Mouse (Mus musculus) kidney, postnatal 14 days (tissue): ENCODE data around the gene Ipo9.

Experiments
- DNase-seq: peaks from one replicate; pipeline ENCODE4 v3.0.0; 2022; ENCODE audit warnings: mixed read lengths

The Ipo9 gene

DNA sequence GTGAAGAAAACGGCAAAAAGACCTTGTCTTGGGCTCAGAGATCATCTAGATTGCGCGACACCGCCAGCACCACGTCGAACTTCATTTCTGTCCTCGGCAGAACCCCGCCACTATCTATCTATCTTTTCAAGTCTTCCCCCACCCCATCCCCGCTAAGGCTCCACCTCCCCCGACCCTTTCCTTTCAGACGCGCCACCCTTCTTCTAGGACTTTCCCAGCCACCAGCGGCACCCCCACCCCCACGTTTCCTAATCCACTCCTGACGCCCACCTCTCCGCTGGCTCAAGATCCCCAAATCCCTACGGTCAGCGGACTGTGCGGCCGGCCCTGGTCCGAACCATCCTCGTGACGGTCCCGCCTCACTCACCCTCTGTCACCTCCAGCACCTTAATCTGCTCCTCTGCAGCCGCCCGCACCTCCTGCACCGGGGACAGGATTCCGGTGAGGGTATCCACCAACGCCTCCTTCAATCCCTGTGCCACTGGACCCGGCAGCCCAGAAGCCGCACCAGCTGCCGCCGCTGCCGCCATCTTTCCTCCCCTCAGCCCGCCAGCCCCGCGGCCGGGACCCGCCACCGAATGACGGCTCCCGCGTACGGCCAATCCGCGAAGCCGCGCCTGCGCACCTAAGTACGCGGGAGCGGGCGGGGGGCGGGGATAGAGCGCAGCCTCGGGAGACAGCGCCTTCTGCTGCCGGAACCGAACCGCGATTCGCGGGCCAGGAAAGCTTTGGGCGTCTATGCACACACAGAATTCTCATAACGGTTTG is at the start of gene Ipo9:
Gene Ipo9, minus strand, starts transcription at position 599 of the 768 bp plus-strand sequence.
- DNase-seq: peak; percentile 96

DNA sequence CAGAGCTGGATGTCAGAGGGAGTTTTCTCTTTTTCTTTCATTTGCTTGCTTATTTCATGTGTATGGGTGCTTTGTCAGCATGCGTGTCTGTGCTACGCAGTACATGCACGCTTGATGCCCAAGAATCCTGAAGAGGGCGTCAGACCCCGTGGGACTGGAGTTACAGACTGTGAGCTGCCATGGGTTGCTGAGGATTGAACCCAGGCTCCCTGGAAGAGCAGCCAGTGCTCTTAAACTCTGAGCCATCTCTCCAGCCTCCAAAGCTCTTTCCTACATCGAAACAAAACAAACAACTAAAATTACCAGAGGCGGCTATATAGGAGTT is 45.2 kb upstream of the Ipo9 start:
- DNase-seq: no peak

DNA sequence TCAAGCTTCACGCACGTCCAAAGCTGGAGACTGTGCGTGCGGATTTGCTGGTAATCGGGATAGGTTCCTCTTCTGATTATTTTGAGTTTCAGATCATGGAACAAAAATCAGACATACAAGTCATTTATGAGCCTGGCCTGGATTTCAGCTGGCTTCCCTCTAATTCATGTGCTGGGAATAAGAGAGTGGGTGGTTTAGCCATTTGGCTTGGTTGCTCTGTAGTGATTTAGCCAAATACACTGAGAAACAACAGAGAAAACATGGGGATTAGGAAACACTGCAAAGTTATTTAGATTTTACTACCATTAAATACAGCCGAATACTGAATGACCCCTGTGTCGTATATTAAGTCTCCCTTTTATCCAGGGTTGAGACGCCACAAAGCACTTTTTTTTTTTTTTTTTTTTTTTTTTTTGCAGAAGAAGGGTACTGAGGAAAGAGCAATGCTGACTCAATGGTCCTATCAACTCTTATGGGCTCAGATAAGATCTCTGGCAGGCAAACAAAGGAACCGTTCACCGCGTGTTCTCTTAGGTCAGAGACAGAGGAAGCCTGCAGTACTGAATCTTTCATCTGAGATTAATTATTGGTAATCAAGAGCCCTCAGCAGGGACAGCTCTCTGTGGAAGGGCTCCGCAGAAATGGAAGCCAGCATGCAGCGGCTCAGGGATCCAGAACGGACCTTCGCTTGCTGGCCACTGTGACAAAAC is 44.7 kb upstream of the Ipo9 start:
- peak; percentile 32 for DNase-seq

DNA sequence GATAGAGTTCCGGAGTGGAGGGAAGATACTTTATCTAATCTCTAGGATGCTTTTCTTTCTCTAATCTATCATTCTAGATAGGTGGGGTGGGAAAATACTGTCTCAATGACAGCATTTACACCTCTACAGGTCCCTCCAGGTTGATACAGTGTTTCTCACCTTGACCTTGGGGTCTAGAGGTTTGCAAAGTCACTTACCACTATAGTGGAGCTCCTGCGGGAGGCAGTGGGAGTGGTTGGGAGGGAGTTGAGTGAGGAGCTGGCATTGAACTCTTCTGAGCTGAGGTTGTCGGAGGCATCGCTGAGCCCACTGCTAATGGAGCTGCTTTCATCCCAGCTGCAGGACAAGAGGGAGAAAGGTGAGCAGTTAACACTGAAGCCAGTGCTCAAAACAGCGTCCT is 42.2 kb upstream of the Ipo9 start:
- no peak for DNase-seq

DNA sequence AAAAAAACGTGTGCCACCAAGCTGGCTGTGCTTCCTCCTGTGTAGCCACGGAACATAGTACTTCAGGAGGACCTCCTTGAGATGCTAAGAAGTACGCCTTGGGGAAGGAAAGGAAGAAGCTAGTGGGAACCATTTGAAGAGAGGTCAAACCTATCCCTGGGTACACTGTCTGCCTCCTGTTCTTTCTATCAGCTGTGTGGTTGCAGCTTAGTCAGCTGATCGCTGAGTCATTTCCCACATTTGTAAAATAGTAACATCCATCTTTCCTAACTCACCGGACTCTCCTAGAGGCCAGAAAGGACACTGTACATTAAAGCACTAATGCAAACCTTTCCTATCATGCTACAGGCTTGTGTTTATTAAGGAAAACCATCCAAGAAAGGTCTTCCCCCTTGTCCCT is 41.4 kb upstream of the Ipo9 start:
- DNase-seq: no peak

- DNase-seq: no peak
Measured at GRCm38 (mm10) chr1:135470546-135470945, 40.2 kb upstream of the Ipo9 start.

DNA sequence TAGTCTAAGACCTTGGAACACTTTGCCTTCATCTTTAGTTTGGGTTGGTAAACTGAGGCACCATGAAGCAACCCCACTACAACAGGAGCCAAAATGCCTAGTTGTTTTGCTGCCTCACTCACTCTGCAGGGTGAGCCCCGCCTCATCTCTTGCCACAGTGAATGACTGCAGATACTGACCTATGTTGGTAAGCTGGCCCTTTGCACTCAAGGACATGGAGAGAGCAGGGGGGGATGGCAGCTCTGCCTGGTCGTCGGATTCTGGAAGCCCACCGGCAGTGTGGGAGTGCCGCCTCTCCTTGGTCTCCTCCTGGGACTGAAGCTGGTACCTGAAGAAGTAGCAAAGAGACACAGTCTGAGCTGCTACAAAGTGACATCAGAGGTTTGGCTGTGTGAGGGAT is 37.2 kb upstream of the Ipo9 start:
- DNase-seq: no peak

DNA sequence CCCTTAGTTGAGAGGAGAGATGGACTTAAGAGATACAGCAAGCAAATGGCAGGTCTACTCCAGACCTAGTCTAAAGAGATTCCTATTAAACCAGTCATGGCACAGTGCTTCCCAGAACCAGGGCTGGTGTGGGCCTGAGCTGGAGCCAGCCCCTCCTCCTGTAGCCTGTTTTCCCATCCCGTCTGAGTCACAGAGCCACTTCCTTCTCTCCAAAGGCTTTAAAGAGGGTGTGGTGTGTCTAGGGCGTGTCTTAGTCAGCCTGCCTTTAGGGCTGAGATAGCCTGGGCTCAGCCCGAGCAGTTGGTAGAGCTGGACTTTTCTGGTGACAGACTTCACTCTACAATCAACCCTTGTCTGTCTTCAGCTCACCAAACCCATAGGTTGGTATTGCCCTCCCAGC is 36.6 kb upstream of the Ipo9 start:
- no peak for DNase-seq

GRCm38 (mm10) chr1:135465734-135466133 is 35.4 kb upstream of the Ipo9 start:
- DNase-seq: no peak

DNA sequence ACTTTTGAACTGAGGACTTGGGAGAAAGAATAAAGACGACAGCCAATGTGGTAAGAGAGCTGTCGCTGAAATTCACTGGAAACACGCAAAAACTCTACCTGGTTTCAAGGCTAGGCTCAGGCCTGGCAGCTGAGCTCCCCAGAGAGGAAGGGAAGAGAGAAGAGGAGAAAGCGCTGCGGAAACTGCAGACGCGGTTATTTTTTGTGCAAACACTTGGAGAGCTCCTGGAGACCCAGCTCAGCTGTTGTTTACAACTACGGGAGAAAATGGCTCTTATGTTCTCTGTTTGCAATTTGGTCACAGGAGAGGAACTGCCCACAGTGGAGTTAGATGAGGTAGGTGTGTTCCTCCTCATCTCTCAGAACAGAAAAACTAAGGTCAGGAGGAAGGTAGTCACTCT is 32.4 kb upstream of the Ipo9 start:
- no peak for DNase-seq

- peak; percentile 68 for DNase-seq
Measured at GRCm38 (mm10) chr1:135462304-135462703, 32.0 kb upstream of the Ipo9 start.

DNA sequence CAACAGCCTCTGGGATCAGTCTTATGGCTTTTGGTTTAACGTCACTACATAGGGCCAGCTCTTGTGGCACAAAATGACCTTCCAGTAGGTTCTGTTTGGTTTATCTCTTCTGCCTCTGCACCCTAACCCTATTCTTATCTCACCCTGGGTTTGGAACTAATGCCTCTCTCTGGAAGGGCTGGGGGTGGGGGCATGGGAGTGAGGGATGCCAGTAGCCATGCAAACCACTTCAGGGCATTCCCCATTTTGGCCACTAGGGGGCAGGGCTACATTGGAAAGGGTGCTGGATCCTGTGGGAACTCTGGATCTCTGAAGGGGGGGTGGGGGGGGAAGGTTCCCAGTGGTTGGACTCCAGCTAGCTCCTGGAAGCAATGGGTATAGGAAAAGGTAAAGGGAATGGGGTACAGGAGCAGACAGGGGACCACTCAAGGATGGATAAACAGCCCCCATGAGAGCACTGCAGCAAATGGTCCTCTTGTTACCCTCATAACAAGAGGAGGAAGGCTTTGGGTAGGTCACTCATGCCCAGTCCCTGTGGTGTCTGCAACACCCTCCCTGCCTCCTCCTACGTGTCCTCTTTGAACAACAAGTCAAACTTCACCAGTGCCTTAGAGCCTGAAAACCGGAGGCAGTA is 30.9 kb upstream of the Ipo9 start:
- peak; percentile 73 for DNase-seq

DNA sequence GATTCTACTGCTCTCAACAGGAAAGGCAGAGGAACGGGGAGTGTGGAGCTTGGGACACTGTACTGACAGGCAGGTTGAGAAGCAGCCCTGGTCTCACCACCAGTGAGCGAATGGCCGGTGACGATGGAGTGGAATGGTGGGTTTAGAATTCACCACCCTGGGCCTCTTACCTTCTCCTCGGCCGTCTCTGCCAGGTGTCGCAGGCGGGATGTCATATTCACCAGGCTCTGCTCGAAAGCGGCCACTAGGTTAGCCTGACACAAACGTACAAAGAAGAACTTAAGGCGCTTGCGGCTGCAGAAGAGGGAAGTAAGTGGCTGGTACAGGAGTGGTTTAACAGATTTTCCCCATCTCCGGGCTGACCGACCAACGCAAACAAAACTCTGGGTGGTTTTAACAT is 30.2 kb upstream of the Ipo9 start:
- no peak for DNase-seq

GRCm38 (mm10) chr1:135457860-135458259 is 27.6 kb upstream of the Ipo9 start:
- DNase-seq: no peak

DNA sequence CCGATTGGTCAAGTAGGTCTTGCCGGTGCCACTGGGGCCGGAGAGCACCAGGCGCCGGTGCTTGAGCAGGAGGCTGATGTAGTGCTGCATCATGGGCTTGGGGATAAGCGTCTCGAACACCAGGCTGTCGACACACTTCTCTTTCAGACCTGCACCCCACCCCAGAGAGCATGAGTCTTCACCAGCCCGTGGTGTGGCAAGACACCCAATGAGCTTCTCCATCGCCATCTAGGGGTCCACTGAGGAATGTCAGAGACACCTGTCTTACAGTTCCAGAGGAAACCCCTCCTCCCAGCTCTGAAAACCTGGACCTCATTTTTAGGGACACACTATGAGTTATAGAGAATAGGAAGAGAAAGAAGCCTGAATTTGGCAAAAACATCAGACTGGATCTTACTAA is 22.0 kb upstream of the Ipo9 start:
- peak; percentile 25 for DNase-seq

- no peak for DNase-seq
Measured at GRCm38 (mm10) chr1:135451419-135451818, 21.1 kb upstream of the Ipo9 start.

GRCm38 (mm10) chr1:135449876-135450275 is 19.6 kb upstream of the Ipo9 start:
- no peak for DNase-seq

- DNase-seq: no peak
Measured at GRCm38 (mm10) chr1:135448940-135449339, 18.6 kb upstream of the Ipo9 start.

DNA sequence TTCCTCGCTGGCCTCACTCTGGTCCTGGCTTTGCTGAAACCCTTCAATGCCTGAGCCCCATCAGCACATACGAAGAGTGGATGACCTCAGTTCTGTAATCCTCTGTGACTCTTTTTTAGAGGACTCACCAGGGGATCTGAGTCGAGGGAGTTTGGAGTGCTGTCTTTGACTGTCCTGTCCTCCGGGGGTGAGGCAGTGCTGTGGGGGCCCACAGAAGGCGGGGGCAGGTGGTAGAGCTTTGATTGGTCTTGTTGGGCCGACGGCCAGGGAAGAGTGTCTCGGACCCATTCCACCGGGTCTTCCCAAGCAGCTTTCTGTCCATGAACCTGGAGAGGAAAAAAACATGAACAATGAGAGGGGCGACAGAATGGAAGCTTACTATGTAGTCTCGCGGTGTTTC is 13.2 kb upstream of the Ipo9 start:
- DNase-seq: no peak

DNA sequence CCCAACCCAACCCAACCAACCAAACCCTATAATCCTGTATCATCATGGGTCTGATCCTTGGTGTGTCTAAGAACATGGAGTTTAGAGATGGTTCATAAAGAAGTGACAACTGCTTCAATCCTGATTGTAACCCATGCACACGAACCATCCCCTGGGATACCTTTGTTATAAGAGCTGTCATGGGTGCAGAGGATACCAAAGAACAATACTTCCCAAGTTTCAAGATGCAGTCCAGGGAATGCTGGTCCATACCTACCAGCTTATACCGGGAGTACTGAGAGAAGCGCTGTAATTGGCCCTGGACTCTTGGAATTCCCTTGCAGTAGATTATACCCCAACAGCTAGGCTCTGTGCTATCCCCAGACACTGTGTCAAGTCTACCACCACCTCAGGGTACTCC is 11.6 kb upstream of the Ipo9 start:
- DNase-seq: no peak

GRCm38 (mm10) chr1:135440986-135441385 is 10.7 kb upstream of the Ipo9 start:
- no peak for DNase-seq

DNA sequence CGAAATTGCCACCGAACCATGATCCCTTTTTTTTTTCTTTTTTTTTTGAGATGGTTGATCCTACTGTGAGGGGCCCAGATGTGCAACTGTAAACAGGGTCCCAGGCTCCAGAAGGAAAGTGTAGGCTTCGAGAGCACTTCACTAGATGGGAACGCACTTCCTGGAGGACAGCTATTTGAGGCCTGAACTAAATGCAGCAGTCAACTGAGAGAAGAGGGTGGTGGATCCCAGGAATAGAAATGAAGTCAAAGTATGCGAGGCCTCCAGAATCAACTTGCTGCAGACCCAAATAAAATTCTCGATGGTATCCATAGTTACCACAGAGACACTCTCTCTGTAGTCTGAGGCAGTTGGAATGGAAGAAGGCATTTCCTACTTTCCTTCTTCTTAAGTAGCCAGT is 8.5 kb upstream of the Ipo9 start:
- no peak for DNase-seq

DNA sequence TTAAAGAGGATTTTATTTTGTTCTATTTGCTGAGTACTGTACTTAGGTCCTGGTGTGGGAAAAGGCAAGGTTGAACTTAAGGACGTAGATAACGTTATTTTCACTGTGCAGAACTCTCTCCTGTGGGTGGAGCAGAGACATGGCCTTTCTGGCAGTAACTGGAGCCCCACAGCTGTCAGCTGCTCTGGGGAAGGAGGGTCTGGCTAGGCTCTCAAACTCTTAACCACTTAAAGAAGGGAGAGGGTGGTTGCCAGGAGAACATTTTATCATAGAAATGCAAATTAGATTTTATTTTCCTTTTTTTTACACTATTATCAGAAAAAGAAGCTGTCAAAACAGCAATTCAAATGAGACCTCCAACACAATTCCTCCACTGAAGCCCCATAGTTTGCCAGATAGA is 5.5 kb upstream of the Ipo9 start:
- no peak for DNase-seq

DNA sequence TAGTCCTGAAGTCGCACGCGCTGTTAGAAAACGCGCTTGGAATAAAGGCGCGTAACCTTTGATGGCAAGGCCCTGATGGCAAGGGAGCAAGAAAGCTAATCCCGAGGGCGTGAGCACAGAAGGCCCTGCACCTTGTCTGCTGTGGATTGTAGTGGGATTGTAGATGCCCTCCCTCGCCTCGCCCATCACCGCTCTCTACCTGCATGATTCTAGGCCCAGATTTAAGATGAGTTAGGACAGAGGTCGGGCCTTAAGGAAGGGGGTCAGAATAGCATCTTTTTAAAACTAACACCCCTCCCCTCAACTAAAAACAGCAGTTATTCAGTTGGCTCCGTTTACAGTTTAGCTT is 344 bp upstream of the Ipo9 start:
- no peak for DNase-seq
